Mouse (Mus musculus) layer of hippocampus, postnatal 14 days (tissue): ENCODE measurements around the gene Mbd3l2. TPM values are rescaled to one million over a fixed set of nuclear protein-coding genes. Genes with fewer than 3 reads are reported as not detected.
A peak's percentile ranks its signal among the peaks of the same experiment; 100 is the strongest.
"Not testable (repeated sequence)": the region's sequence is repeated elsewhere in the genome, so short reads cannot be mapped to it uniquely, and the experiment has no call there.

Experiments
- DNase-seq, 2 experiments: peaks; one replicate each; pipeline ENCODE4 v3.0.0; 2021 to 2022; ENCODE audit warnings: low spot score in 2 of 2, mixed read lengths in 1 of 2
- long read RNA-seq, 2 experiments: library from polyadenylated mRNA; stranded (forward); transcript quantifications; one replicate each; pipeline ENCODE4 v2.0.0; 2021
- microRNA-seq, 2 experiments: library from miRNA; unstranded; fragments of <30 nt; microRNA quantifications; one replicate each; pipeline ENCODE4 v1.2.0; 2021
- total RNA-seq, 2 experiments: library from RNA; stranded (reverse); gene quantifications; 2 replicates each; pipeline ENCODE4 v1.2.3; 2021

Gene Mbd3l2
- total RNA-seq, result not detected
- long read RNA-seq, experiment 1, result 0 reads
- long read RNA-seq, experiment 2, result 0 reads

- DNase-seq, result no peak
Observed at GRCm38 (mm10) chr9:18430354-18430753, at the start of gene Mbd3l2. Mbd3l2 (plus strand) TSS chr9:18430654.

- no peak for DNase-seq
Observed at GRCm38 (mm10) chr9:18385782-18386181, 44.7 kb upstream of the Mbd3l2 start.

DNA sequence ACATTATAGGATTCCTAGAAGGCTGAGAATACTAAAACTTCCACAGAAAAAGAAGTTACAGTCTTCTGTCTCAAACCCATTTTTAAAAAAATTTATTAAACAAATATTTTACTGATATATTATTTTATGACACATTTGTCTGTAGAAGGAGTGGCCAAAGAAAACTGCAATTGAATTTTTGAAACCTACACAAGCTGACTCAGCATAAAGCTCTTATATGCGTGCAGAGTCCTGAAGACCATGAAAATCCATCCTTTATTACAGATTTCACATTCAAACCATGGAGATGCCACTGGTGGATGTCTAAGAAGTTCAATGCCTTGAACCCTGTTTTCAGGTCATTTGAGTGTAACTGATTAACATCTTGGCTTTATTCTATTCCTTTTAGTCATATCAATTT is 30.8 kb upstream of the Mbd3l2 start:
- no peak for DNase-seq

- DNase-seq, result not testable (repeated sequence)
Observed at GRCm38 (mm10) chr9:18402895-18403294, 27.6 kb upstream of the Mbd3l2 start, which contains the start of gene Naalad2. Naalad2 (minus strand) TSS chr9:18402995.

DNA sequence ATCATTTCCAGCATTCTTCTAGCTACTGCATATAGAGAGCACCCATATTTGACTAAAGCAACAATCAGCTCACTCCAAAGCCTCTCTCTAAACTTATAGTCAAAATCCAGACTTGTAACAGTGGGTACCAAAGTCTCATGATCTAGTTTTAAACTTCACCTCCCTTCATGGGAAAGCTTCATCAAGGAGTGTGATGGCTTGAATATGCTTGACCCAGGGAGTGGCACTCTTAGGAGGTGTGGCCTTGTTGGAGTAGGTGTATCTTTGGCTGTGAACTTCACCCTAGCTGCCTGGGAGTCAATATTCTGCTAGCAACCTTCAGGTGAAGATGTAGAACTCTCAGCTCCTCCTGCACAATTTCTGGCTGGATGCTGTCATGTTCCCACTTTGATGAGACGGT is 26.3 kb upstream of the Mbd3l2 start, which contains the start of gene Ubtfl1:
Ubtfl1 (plus strand) TSS at position 301 of the 400 bp plus-strand sequence.
- no peak for DNase-seq

GRCm38 (mm10) chr9:18412371-18412770 is 18.1 kb upstream of the Mbd3l2 start:
- not testable (repeated sequence) for DNase-seq

GRCm38 (mm10) chr9:18431687-18432086 is 1.2 kb downstream of the Mbd3l2 start:
- peak; percentile 3 to 22 for DNase-seq

GRCm38 (mm10) chr9:18456520-18456919 is 26.1 kb downstream of the Mbd3l2 start:
- DNase-seq, result no peak

- no peak for DNase-seq
Observed at GRCm38 (mm10) chr9:18467350-18467749, 36.9 kb downstream of the Mbd3l2 start.

GRCm38 (mm10) chr9:18468005-18468404 is 37.6 kb downstream of the Mbd3l2 start:
- DNase-seq, result no peak

GRCm38 (mm10) chr9:18473324-18474128 is 43.1 kb downstream of the Mbd3l2 start:
- peak; percentile 67 to 69 for DNase-seq

- no peak for DNase-seq
Observed at GRCm38 (mm10) chr9:18478168-18478567, 47.7 kb downstream of the Mbd3l2 start, which contains the start of the genes Zfp558 and Mbd3l1. Zfp558 (minus strand) TSS chr9:18478268. Mbd3l1 (plus strand) TSS chr9:18478359.

Small RNA genes lying within 50 kb of the gene (microRNA-seq; reads per million reads assigned to microRNA genes)
- 0 reads per million in 2 experiments for gene Gm22854

Other genes starting within 250 kb of the Mbd3l2 start
- gene Chordc1, start 138.5 kb upstream of the Mbd3l2 start, total RNA-seq, result 10 to 100 TPM; 84.8 to 88.9 TPM
- gene Naalad2, start 27.7 kb upstream of the Mbd3l2 start, total RNA-seq, result 1 to 10 TPM in 1 of 2 experiments, under 1 TPM in 1; 0.79 to 1.4 TPM
- not detected for gene Ubtfl1, start 26.2 kb upstream of the Mbd3l2 start, total RNA-seq
- gene Zfp558, start 47.6 kb downstream of the Mbd3l2 start, total RNA-seq, result 1 to 10 TPM; 3.5 to 3.8 TPM
- not detected for gene Mbd3l1, start 47.7 kb downstream of the Mbd3l2 start, total RNA-seq
- gene Muc16, start 243.9 kb downstream of the Mbd3l2 start, total RNA-seq, result not detected